Mouse (Mus musculus): ENCODE results near the gene Mapk13.
A peak's percentile ranks its signal among the peaks of the same experiment; 100 is the strongest.

- TF ChIP-seq RCOR1 (IDR thresholded peaks at IDR 0.05; ENCODE audit: low read depth, low read length) = no peak
- 0 out of 2 replicates have a peak, but pooled peaks have one; percentile 11 for TF ChIP-seq ZMIZ1 (IDR thresholded peaks at IDR 0.05; ENCODE audit: low read depth, low read length)
- TF ChIP-seq NELFE (IDR thresholded peaks at IDR 0.05; ENCODE audit: low read depth, low read length) = peak; percentile 24; the same call in 1 of the 2 replicates
- TF ChIP-seq ZNF384 (IDR thresholded peaks at IDR 0.05; ENCODE audit: low read depth, low read length) = no peak
- no peak for TF ChIP-seq KAT2A (conservative IDR thresholded peaks at IDR 0.05; ENCODE audit: low read depth, low read length)
- no peak for TF ChIP-seq GATA1 (IDR thresholded peaks at IDR 0.05; ENCODE audit: low read depth, low read length)
- no peak for TF ChIP-seq EP300 (IDR thresholded peaks at IDR 0.05; ENCODE audit: low read depth in 1 of 2, low read length in 2 of 2)
- no peak for TF ChIP-seq ETS1 (IDR thresholded peaks at IDR 0.05; ENCODE audit: low read depth, low read length)
- TF ChIP-seq CTCF (IDR thresholded peaks at IDR 0.05 in 2 of 3, conservative IDR thresholded peaks at IDR 0.05 in 1 of 3; ENCODE audit: control insufficient read depth in 1 of 3, insufficient read depth in 1 of 3, low read depth in 2 of 3, low read length in 3 of 3, poor library complexity in 1 of 3, severe bottlenecking in 1 of 3) = peak in 2 of 3 experiments; percentile 21 to 38; a peak in 2 of 6 replicates
- no peak for TF ChIP-seq MEF2A (IDR thresholded peaks at IDR 0.05; ENCODE audit: extremely low read depth, insufficient replicate concordance, low read depth, low read length, poor library complexity, severe bottlenecking)
- no peak; a peak in 2 of 4 replicates for TF ChIP-seq POLR2A (IDR thresholded peaks at IDR 0.05; ENCODE audit: control insufficient read depth in 1 of 2, insufficient read depth in 1 of 2, low read depth in 1 of 2, low read length in 2 of 2, poor library complexity in 1 of 2)
- no peak for TF ChIP-seq TAL1 (IDR thresholded peaks at IDR 0.05; ENCODE audit: low read length)
- TF ChIP-seq POLR2AphosphoS2 (IDR thresholded peaks at IDR 0.05; ENCODE audit: low read length) = 0 out of 2 replicates have a peak, but pooled peaks have one; percentile 2
These were observed 31.7 kb downstream of the Mapk13 start, which contains the start of gene Brpf3 for GRCm38 (mm10) chr17:28800671-28801412.

Measured in MEL (cell line).